ENCODE assay signal across 8 mouse cellular contexts in the genomic region with DNA sequence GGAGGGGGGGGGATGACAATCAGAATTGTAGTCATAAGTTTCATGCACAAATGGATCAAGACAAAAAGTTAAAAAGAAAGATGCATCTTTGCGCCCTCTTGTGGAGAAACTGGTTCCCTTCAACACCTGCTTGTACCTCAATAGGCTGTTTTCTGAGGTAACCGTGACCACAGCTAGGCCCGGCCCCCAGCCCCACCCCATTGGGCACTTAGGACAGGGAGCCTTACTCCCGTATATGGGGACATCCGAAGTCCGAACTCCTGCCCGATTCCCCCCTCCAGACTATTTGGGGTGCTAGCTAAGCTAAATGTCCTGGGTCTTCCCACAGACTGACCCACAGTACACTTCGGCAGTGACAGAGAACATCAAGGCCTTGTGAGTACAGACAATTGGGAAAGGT. TPM values are rescaled to one million over a fixed set of nuclear protein-coding genes. Genes with fewer than 3 reads are reported as not detected.
DNase-seq lines count a peak whose midpoint lies in the region; ATAC-seq lines count a peak whose summit lies in the region.

No protein-coding gene starts in this region.

- peak; percentile 88 for DNase-seq in heart, adult 11 months
- no peak for DNase-seq in heart, adult 9 months (ENCODE audit: low spot score in 2 of 2)
- peak; percentile 92 for DNase-seq in NIH3T3 (ENCODE audit: low read depth)
- peak; percentile 63 for DNase-seq in embryo, embryonic 11.5 days (ENCODE audit: low read depth, low spot score)
- DNase-seq in heart, postnatal 4 days, result peak; percentile 69
- DNase-seq in thymus, postnatal 0 days (ENCODE audit: low spot score), result peak; percentile 77

- no peak overlapping the region for H3K9ac ChIP-seq in limb, embryonic 13.5 days
- no peak overlapping the region for H3K9ac ChIP-seq in midbrain, embryonic 15.5 days

- H3K27ac ChIP-seq in limb, embryonic 13.5 days, result no peak overlapping the region
- H3K27ac ChIP-seq in midbrain, embryonic 15.5 days, result no peak overlapping the region

- H3K4me3 ChIP-seq in limb, embryonic 13.5 days, result peak overlapping the region; percentile 27; the same call in 1 of the 2 replicates
- H3K4me3 ChIP-seq in midbrain, embryonic 15.5 days, result no peak overlapping the region

- H3K36me3 ChIP-seq in limb, embryonic 13.5 days, result peaks cover 38% of the 10 kb centered on the region
- peaks cover 27% of the 10 kb centered on the region for H3K36me3 ChIP-seq in midbrain, embryonic 15.5 days (replicated peaks)

- H3K4me2 ChIP-seq in limb, embryonic 13.5 days (replicated peaks), result peak overlapping the region; percentile 60
- 0 out of 2 replicates have a peak overlapping the region, but pooled peaks have one; percentile 29 for H3K4me2 ChIP-seq in midbrain, embryonic 15.5 days

- ATAC-seq in limb, embryonic 13.5 days (ENCODE audit: low FRiP score, low read depth), result no peak
- no peak for ATAC-seq in midbrain, embryonic 15.5 days (replicated peaks)

- no peaks in the 10 kb centered on the region for H3K9me3 ChIP-seq in limb, embryonic 13.5 days
- no peaks in the 10 kb centered on the region for H3K9me3 ChIP-seq in midbrain, embryonic 15.5 days

- H3K27me3 ChIP-seq in limb, embryonic 13.5 days, result peaks cover 16% of the 10 kb centered on the region
- peaks cover 5% of the 10 kb centered on the region; the same call in 1 of the 2 replicates for H3K27me3 ChIP-seq in midbrain, embryonic 15.5 days (replicated peaks)

- peaks cover 49% of the 10 kb centered on the region for H3K4me1 ChIP-seq in limb, embryonic 13.5 days
- peaks cover 42% of the 10 kb centered on the region for H3K4me1 ChIP-seq in midbrain, embryonic 15.5 days

- WGBS in limb, embryonic 13.5 days, result 24% methylated on average over 8 of the region's 8 CpGs
- WGBS in midbrain, embryonic 15.5 days, result 28% methylated on average over 8 of the region's 8 CpGs

RNA-seq across cellular contexts. Expression of gene Ltc4s, which starts 7.0 kb away (rescaled TPM):
- 1 to 10 TPM; 2.0 to 2.7 TPM for total RNA-seq in heart, postnatal 4 days (2021)
- 0.79 and 1.3 TPM in 2 replicates for polyA plus RNA-seq in limb, embryonic 13.5 days (2015; fragmentation: Nextera tagmentation; extraction: Ambion mirVana)
- 1.9 and 2.3 TPM in 2 replicates for polyA plus RNA-seq in midbrain, embryonic 15.5 days (2015; fragmentation: Nextera tagmentation; extraction: Ambion mirVana)
- 3.5 and 3.7 TPM in 2 replicates for polyA plus RNA-seq in thymus, postnatal 0 days (2015; fragmentation: Nextera tagmentation; extraction: Ambion mirVana)

RNA-seq across cellular contexts. Expression of gene Mgat4b, which starts 20.7 kb away (rescaled TPM):
- 100 to 1,000 TPM; 117 to 120 TPM for total RNA-seq in heart, postnatal 4 days (2021)
- polyA plus RNA-seq in limb, embryonic 13.5 days (2015; fragmentation: Nextera tagmentation; extraction: Ambion mirVana), result 17.1 and 20.5 TPM in 2 replicates
- polyA plus RNA-seq in midbrain, embryonic 15.5 days (2015; fragmentation: Nextera tagmentation; extraction: Ambion mirVana), result 54.6 and 57.9 TPM in 2 replicates
- polyA plus RNA-seq in thymus, postnatal 0 days (2015; fragmentation: Nextera tagmentation; extraction: Ambion mirVana), result 8.6 and 11.8 TPM in 2 replicates

RNA-seq across cellular contexts. Expression of gene Sqstm1, which starts 20.8 kb away (rescaled TPM):
- 100 to 1,000 TPM; 178 to 180 TPM for total RNA-seq in heart, postnatal 4 days (2021)
- polyA plus RNA-seq in limb, embryonic 13.5 days (2015; fragmentation: Nextera tagmentation; extraction: Ambion mirVana), result 214 TPM in 2 replicates
- polyA plus RNA-seq in midbrain, embryonic 15.5 days (2015; fragmentation: Nextera tagmentation; extraction: Ambion mirVana), result 392 and 438 TPM in 2 replicates
- 233 and 246 TPM in 2 replicates for polyA plus RNA-seq in thymus, postnatal 0 days (2015; fragmentation: Nextera tagmentation; extraction: Ambion mirVana)

RNA-seq across cellular contexts. Expression of gene Mrnip, which starts 57.2 kb away (rescaled TPM):
- 1 to 10 TPM; 7.7 to 8.0 TPM for total RNA-seq in heart, postnatal 4 days (2021)
- polyA plus RNA-seq in limb, embryonic 13.5 days (2015; fragmentation: Nextera tagmentation; extraction: Ambion mirVana), result 18.0 and 18.7 TPM in 2 replicates
- polyA plus RNA-seq in midbrain, embryonic 15.5 days (2015; fragmentation: Nextera tagmentation; extraction: Ambion mirVana), result 38.1 and 39.3 TPM in 2 replicates
- 13.1 and 15.3 TPM in 2 replicates for polyA plus RNA-seq in thymus, postnatal 0 days (2015; fragmentation: Nextera tagmentation; extraction: Ambion mirVana)

Comparison
In these comparisons a context has a peak if more than half of its experiments do, and no peak if none do; other contexts are left out.
1. DNase-seq: peak in heart, adult 11 months (single experiment), NIH3T3 (single experiment), embryo, embryonic 11.5 days (single experiment), heart, postnatal 4 days (single experiment) and thymus, postnatal 0 days (single experiment); none in heart, adult 9 months (0 of 2).